Mouse (Mus musculus) thymus, postnatal 0 days (tissue): ENCODE data around the gene Vwa8. TPM values are rescaled to one million over a fixed set of nuclear protein-coding genes. Genes with fewer than 3 reads are reported as not detected.

ENCODE experiments used
- polyA plus RNA-seq: library from polyadenylated mRNA; unstranded; fragments of >200 nt; fragmentation: Nextera tagmentation; extraction: Ambion mirVana; gene quantifications from 2 replicates; pipeline ENCODE4 v1.2.1, GENCODE M21; 2015

Vwa8 gene
- polyA plus RNA-seq, 1 experiment from 2014 or later = 8.3 TPM

Other genes with a start within 250 kb of the Vwa8 start
- 1.4 and 2.2 TPM in 2 replicates for gene Dgkh, start 116.3 kb upstream of the Vwa8 start, polyA plus RNA-seq